Mouse (Mus musculus): ENCODE data around the gene Iqgap2.

Iqgap2 gene

GRCm38 (mm10) chr13:95778761-95779161 is 113.0 kb downstream of the Iqgap2 start:
- peak in 1 of 2 experiments; percentile 21 for DNase-seq (ENCODE audit: low spot score in 2 of 2)

GRCm38 (mm10) chr13:95777651-95778391 is 113.9 kb downstream of the Iqgap2 start:
- DNase-seq (ENCODE audit: low spot score in 2 of 2): no peak

GRCm38 (mm10) chr13:95777237-95777636 is 114.5 kb downstream of the Iqgap2 start:
- peak; percentile 30 to 67 for DNase-seq (ENCODE audit: low spot score in 2 of 2)

GRCm38 (mm10) chr13:95774966-95775696 is 116.6 kb downstream of the Iqgap2 start:
- no peak for DNase-seq (ENCODE audit: low spot score in 2 of 2)

GRCm38 (mm10) chr13:95765017-95765416 is 126.7 kb downstream of the Iqgap2 start:
- DNase-seq (ENCODE audit: low spot score in 2 of 2): peak in 1 of 2 experiments; percentile 24

GRCm38 (mm10) chr13:95763876-95764517 is 127.7 kb downstream of the Iqgap2 start:
- no peak for DNase-seq (ENCODE audit: low spot score in 2 of 2)

GRCm38 (mm10) chr13:95759810-95760209 is 131.9 kb downstream of the Iqgap2 start:
- no peak for DNase-seq (ENCODE audit: low spot score in 2 of 2)

GRCm38 (mm10) chr13:95754285-95754684 is 137.4 kb downstream of the Iqgap2 start:
- no peak for DNase-seq (ENCODE audit: low spot score in 2 of 2)

- DNase-seq (ENCODE audit: low spot score in 2 of 2): no peak
Observed at GRCm38 (mm10) chr13:95752386-95752785, 139.3 kb downstream of the Iqgap2 start.

- peak in 1 of 2 experiments; percentile 44 for DNase-seq (ENCODE audit: low spot score in 2 of 2)
Observed at GRCm38 (mm10) chr13:95747541-95747940, 144.2 kb downstream of the Iqgap2 start.

- DNase-seq (ENCODE audit: low spot score in 2 of 2): peak in 1 of 2 experiments; percentile 40
Observed at GRCm38 (mm10) chr13:95747101-95747500, 144.6 kb downstream of the Iqgap2 start.

GRCm38 (mm10) chr13:95746509-95746908 is 145.2 kb downstream of the Iqgap2 start:
- DNase-seq (ENCODE audit: low spot score in 2 of 2): peak; percentile 60 to 85

- DNase-seq (ENCODE audit: low spot score in 2 of 2): no peak
Observed at GRCm38 (mm10) chr13:95745451-95745850, 146.3 kb downstream of the Iqgap2 start.

- no peak for DNase-seq (ENCODE audit: low spot score in 2 of 2)
Observed at GRCm38 (mm10) chr13:95742881-95743466, 148.7 kb downstream of the Iqgap2 start.

GRCm38 (mm10) chr13:95741813-95742689 is 149.7 kb downstream of the Iqgap2 start:
- DNase-seq (ENCODE audit: low spot score in 2 of 2): peak in 1 of 2 experiments; percentile 36

- no peak for DNase-seq (ENCODE audit: low spot score in 2 of 2)
Observed at GRCm38 (mm10) chr13:95739651-95740050, 152.1 kb downstream of the Iqgap2 start.

- DNase-seq (ENCODE audit: low spot score in 2 of 2): no peak
Observed at GRCm38 (mm10) chr13:95730491-95730890, 161.2 kb downstream of the Iqgap2 start.

GRCm38 (mm10) chr13:95719320-95720232 is 172.1 kb downstream of the Iqgap2 start:
- peak; percentile 65 to 82 for DNase-seq (ENCODE audit: low spot score in 2 of 2)

GRCm38 (mm10) chr13:95715356-95715755 is 176.4 kb downstream of the Iqgap2 start:
- no peak for DNase-seq (ENCODE audit: low spot score in 2 of 2)

All from spleen, postnatal 4 days (tissue).